Mouse (Mus musculus) urinary bladder, postnatal 10 days (tissue): Measurements from ENCODE around the gene Creld1.

Source experiments
- DNase-seq: peaks from one replicate; pipeline ENCODE4 v3.0.0; 2022; ENCODE audit warnings: low spot score

Gene Creld1

GRCm38 (mm10) chr6:113471297-113471936 lies 11.7 kb upstream of the Creld1 start, which contains the start of gene Il17rc:
TSS of gene Il17rc (plus strand) at chr6:113471427.
- no peak for DNase-seq

DNA sequence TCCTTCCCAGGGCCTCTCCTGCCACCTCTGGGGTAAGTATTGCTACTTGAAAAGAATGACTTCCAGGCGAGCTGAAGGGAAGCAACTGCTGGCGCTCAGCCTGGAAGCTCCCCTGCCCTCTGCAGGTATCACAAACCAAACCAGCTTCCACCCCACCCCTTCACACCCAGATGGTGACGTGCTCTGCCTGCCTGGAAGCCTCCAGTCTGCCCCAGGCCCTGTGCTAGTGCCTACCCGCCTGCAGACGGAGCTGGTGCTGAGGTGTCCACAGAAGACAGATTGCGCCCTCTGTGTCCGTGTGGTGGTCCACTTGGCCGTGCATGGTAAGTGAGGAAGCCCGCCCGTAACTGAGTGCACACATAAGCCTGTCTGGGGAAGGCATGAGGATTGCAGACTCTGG lies 11.0 kb upstream of the Creld1 start:
- no peak for DNase-seq

DNA sequence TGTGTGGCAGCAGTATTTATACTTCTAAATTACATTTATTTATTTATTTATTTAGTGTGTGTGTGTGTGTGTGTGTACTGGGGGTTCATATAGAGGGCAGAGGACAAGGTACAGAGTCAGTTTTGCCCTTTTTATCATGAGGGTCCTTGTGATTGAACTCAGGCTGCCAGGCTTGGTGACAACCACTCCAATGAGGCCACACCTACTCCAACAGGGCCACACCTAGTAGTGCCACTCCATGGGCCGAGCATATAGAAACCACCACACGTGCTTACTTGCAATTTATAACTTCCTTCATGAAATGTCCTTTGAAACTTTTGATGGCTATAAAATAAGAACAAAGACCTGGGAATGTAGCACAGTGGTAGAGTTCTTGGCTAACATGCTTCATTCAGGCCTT lies 9.9 kb upstream of the Creld1 start:
- no peak for DNase-seq

- no peak for DNase-seq
Measured at GRCm38 (mm10) chr6:113473715-113474114, 9.4 kb upstream of the Creld1 start.

DNA sequence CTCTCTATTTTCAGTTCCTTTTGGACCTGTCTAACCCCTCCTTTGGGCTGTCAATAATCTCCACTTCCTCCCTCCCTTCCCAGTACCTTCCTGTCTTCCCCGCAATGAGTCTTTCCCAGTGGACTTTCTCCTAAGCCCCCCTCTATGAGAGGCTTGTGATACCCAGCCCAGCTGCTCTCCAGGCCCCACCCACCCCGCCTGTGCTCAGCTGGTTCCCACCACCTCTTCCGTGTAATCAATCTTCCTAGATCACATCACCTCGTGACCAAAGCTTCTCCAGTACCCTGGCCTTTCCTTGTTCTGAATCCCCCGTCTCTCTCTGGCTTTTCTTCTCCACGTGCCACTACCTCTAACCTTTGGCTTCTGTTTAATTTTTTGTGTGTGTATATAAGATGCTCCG lies 5.7 kb upstream of the Creld1 start:
- no peak for DNase-seq

GRCm38 (mm10) chr6:113478906-113479305 lies 4.2 kb upstream of the Creld1 start:
- DNase-seq = no peak

- no peak for DNase-seq
Measured at GRCm38 (mm10) chr6:113480555-113481373, 2.3 kb upstream of the Creld1 start.

DNA sequence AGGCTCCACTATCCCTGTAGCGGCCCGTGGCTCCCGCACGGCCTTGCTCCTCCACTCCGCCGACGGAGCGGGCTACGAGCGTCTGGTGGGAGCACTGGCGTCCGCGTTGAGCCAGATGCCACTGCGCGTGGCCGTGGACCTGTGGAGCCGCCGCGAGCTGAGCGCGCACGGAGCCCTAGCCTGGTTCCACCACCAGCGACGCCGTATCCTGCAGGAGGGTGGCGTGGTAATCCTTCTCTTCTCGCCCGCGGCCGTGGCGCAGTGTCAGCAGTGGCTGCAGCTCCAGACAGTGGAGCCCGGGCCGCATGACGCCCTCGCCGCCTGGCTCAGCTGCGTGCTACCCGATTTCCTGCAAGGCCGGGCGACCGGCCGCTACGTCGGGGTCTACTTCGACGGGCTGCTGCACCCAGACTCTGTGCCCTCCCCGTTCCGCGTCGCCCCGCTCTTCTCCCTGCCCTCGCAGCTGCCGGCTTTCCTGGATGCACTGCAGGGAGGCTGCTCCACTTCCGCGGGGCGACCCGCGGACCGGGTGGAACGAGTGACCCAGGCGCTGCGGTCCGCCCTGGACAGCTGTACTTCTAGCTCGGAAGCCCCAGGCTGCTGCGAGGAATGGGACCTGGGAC lies 509 bp upstream of the Creld1 start:
- no peak for DNase-seq

DNA sequence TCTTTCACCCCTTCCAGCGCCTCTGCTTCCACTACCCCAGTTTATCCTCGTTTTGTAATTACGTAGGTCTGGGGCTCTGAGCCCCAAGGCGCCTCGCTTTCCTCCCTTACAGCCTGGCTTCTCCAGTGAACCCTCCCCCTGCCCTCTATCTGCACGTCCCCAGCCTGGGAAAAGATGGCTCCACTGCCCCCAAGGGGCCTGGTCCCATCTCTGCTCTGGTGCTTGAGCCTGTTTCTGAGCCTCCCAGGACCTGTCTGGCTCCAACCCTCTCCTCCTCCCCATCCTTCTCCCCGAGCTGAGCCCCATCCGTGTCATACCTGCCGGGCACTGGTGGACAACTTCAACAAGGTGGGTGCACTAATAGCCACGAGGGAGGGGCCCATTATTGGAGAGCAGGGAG lies 632 bp downstream of the Creld1 start:
- DNase-seq = no peak

- DNase-seq = no peak
Measured at GRCm38 (mm10) chr6:113487125-113487576, 4.1 kb downstream of the Creld1 start.

DNA sequence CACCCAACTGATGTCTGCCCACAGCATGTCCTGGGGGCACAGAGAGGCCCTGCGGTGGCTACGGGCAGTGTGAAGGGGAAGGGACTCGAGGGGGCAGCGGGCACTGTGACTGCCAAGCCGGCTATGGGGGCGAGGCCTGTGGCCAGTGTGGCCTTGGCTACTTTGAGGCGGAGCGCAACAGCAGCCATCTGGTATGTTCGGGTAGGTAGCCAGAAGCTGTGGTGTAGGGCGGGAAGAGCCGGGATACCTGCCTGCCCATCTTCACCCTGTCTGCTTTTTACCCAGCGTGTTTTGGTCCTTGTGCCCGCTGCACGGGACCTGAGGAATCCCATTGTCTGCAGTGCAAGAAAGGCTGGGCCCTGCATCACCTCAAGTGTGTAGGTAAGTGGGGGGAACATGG lies 6.3 kb downstream of the Creld1 start:
- DNase-seq = no peak

DNA sequence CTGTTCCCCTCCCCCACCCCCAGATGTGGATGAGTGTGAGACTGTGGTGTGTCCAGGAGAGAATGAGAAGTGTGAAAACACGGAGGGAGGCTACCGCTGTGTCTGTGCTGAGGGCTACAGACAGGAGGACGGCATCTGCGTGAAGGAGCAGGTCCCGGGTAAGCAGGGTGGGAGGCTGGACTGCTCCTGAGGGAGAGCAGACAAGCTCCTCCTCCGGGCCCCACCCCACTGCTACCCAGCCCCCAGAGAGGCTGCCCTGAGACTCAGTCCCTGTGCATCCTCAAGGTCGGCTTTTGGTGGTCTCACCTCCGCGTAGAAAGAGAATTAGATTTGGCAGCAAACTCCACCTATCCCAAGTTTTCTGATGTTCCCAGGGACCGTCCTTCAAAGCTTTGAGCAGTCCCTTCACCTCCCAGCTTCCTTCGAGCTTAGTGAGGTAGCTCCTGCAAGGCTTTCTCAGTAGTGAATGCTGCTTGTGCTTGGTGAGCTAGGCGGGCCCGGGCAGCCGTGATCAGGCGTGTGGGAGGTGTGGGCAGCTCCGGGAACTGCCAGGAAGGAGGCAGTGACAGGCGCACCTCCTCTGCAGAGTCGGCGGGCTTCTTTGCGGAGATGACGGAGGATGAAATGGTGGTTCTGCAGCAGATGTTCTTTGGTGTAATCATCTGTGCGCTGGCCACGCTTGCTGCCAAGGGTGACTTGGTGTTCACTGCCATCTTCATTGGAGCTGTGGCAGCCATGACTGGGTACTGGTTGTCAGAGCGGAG lies 9.2 kb downstream of the Creld1 start:
- DNase-seq = no peak

- no peak for DNase-seq
Measured at GRCm38 (mm10) chr6:113494258-113494788, 11.2 kb downstream of the Creld1 start.

GRCm38 (mm10) chr6:113495071-113495675 lies 12.1 kb downstream of the Creld1 start:
- no peak for DNase-seq

DNA sequence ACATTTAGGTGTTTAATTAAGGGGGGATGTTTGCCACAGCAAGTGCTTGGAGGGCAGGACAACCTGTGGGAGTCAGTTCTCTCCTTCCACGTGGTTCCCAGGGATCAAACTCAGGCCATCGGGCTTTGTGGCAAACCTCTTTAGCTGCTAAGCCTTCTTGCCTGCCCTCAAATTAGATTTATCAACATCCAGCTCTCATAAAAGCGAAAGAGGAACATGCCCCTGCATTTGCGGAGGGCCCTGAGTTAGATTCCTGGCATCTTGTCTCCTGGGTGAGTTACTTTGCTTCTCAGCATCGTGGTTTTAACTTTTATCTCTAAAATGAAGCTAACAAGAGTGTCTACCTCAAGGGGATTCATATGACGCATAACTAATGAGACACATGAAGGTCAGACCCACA lies 16.2 kb downstream of the Creld1 start:
- no peak for DNase-seq

DNA sequence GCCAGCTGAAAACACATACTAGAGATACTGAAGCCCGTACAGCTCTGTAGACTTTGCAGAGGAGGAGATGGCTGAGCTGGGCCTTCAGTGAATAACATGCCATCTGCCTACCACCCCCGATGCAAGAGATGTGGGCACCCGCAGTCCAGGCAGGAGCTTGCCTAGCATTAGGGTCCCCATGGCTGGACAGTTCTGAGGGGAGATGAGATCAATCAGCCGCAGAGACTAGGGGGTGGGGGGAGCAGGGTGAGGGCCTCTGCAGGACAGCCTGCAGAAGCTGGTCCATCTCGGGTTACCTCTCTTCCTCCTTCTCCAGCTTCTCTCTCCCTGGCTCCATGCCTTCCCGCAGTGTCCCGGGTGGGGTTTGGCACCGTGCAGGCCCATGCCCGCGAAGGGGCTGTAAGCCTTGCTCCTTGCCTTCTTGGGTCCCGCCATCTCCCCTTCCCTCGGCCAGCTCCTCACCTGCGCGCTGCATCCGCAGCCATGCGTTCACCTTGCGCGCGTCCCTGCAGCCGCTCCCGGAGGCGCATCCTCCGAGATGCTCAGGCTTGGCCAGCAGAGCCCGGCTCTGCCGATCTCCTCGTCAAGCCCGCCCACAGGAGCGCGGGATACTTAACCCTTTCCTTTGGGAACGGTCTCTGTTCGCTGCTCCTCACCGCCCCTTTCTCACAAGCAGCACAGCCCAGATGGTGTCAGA lies 18.4 kb downstream of the Creld1 start, which contains the start of gene Prrt3:
Gene Prrt3 (minus strand): TSS at position 544 of the 697 bp plus-strand sequence.
- DNase-seq = no peak

DNA sequence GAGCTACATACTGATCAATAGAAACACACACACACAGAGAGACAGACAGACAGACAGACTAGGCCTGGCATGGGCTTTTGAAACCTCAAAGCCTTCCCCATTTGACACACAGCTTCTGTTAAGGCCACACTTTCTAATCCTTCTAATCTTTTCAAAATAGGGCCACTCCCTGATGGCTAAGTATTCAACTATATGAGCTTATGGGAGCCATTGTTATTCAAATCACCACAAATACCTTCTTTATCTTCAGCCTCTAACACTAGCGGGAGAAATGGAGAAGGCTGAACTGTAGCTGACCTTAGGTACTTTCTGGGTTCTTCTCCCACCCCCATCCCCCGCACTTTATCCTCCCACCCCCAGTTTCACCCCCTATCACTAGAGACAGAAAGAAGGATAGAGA lies 19.7 kb downstream of the Creld1 start:
- DNase-seq = no peak

GRCm38 (mm10) chr6:113505689-113506088 lies 22.6 kb downstream of the Creld1 start:
- DNase-seq = no peak

- no peak for DNase-seq
Measured at GRCm38 (mm10) chr6:113507130-113507529, 24.0 kb downstream of the Creld1 start.

GRCm38 (mm10) chr6:113508272-113508946 lies 25.3 kb downstream of the Creld1 start:
- no peak for DNase-seq
